Mouse (Mus musculus): Measurements from ENCODE around the gene Vwa2.

DNA sequence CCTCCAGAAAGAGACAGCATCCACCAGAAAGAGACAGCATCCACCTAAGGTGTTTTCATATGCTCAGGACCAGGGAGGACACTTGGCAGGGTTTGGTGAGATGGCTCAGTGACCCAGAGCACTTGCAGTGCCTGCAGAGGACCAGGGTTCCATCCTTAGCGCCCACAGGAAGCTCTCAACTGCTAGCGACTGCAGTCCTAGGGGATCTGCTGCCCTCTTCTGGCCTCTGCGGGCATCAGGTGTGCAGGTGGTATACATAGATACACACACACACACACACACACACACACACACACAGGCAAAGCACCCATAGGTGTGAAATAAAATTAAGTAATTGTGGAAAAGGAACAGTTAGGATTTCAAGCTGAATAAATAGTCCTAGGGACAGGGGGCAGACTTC lies 70.8 kb downstream of the Vwa2 start:
- TF ChIP-seq POLR2A (IDR thresholded peaks at IDR 0.05; ENCODE audit: insufficient read depth, low read length) (no peak), CTCF (IDR thresholded peaks at IDR 0.05; ENCODE audit: low read depth, low read length) (peak; percentile 32)
